Mouse (Mus musculus) CD4-positive, CD25-positive, alpha-beta regulatory T cell, adult 9 weeks (primary cell): ENCODE results near the gene Gm20920. TPM values are rescaled to one million over a fixed set of nuclear protein-coding genes. Genes with fewer than 3 reads are reported as not detected.

Source experiments
- polyA plus RNA-seq: library from polyadenylated mRNA; unstranded; fragments of 100-300 nt; shearing (Covaris generic); gene quantifications from one replicate; pipeline ENCODE4 v1.2.1, GENCODE M21; 2017

The Gm20920 gene
- polyA plus RNA-seq, result not detected

GRCm38 (mm10) chrY:51851820-51852219 lies at the start of gene Gm20920:
TSS of gene Gm20920 (plus strand) at chrY:51852120.

